Mouse (Mus musculus): ENCODE measurements at regions not wholly inside any gene's neighbourhood (a gene's known extent, or its start where the extent isn't known, plus 50 kb on each side); places are given as distances from the start of the nearest gene placed in this dataset.

DNA sequence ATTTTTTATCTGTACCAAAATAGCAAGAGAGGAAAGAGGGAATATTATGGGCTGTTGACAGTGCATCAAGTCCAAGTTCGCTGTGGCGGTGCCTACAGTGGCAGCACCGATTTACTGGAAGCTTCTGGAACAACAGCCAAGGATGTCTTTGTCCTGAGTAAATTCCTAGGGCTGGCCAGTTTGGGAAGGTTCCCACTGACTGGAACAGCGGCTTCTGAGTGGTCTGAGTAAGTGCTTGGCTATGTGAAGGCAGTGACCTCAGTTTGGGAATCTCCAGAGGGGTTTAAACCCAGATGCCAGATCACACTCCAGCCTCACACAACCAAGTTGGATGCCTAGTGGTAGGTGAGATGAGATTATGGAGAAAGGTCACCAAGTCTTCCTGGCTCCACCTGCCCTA lies 84.4 kb upstream of the Slc7a14 start:
- DNase-seq (ENCODE audit: low spot score) = no peak

DNA sequence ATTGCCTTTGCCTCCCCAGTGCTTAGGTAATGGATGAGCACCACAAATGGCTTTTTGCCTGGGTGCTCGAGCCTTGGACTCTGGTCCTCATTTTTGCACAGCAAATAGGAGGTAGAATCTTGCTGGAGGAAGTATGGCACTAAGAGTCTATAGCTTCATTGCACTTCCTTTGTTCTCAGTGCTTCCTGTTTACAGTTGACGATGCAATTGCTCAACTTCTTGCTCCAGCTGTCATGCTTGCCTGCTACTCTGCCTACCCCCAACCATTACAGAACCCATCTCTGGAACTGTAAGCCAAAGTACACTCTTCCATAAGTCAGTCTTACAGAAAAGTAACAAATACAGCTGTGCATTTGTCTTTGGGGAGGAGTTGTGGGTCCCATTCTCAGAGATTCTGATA lies 79.8 kb upstream of the Slc7a14 start:
- no peak for DNase-seq (ENCODE audit: low spot score)

DNA sequence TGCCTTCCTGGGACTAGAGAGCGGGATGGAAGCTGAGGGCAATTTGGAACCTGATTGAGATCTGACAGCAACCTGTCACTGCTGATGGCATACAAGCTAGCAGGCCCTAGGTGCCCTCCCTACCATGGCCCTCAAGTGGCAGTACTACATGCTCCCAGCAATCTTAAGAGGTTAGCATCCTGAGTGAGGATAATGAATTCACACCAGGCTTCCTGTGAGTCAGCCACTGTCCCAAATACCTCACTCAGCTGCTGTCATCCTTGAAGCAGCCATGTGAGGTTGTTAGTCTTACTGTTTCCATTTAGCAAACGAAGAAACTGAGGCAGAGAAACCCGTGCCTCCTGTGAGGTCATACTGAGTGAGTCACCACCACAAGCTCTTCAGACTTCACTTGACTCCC lies 65.5 kb upstream of the Slc7a14 start:
- DNase-seq (ENCODE audit: low spot score) = no peak

DNA sequence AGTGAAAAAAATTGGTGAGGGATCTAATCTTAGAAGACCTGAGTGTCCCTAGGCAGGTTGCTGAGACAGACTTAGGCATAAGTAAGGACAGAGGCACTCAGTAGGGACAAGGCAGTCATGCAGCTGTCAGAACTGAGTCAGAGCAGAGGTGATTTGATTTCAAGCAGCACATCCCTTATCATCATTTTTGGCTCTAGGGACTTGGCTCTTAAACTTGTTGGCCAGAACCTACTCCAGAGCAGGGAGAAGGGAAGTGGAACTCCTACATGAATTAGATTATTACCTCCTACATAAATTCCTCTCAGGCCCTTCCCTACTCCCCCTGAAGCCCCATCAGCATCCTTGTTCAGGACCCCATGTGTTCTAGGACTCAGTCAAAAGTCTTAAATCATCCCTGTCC lies 63.9 kb upstream of the Slc7a14 start:
- DNase-seq (ENCODE audit: low spot score) = no peak

DNA sequence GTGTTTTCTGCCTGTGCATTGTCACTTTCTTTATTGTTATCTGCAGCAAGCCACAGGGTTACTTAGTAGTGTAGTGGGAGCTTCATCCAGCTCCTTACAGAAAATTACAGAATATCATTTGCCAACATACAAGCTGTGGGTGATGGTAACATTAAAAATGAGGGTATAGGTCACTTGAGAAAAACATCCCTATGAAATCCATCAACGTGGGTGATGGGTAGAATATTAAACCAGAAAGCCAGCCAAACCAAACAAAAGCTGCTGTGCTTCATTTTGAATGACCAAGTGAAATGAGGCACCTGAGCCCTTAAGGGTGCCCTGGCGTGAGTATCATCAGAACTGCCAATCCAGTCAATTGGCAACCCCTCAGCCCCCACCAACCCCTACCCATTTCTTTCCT lies 58.1 kb upstream of the Slc7a14 start:
- no peak for DNase-seq (ENCODE audit: low spot score)
